ENCODE assay signal across 16 mouse cellular contexts in genomic region chr2:59226383-59226782, GRCm38 (mm10).
"Had no signal": no experiment of that assay in that cellular context is flagged by ENCODE, and none has a peak within 500 bp of the region (broad histone marks: within the 10 kb centered on the region; RNA-seq: fewer than 3 reads in every experiment).

No protein-coding gene starts in this region.

- H3K9ac ChIP-seq: liver, embryonic 13.5 days; liver, postnatal 0 days; lung, embryonic 15.5 days; midbrain, embryonic 15.5 days; neural tube, embryonic 13.5 days; stomach, embryonic 15.5 days had no signal

- H3K36me3 ChIP-seq: limb, embryonic 10.5 days; liver, embryonic 13.5 days; lung, embryonic 15.5 days; midbrain, embryonic 15.5 days; neural tube, embryonic 13.5 days; stomach, embryonic 15.5 days had no signal

- H3K9me3 ChIP-seq: limb, embryonic 10.5 days; liver, embryonic 13.5 days; lung, embryonic 15.5 days; megakaryocyte, embryonic 14.5 days; midbrain, embryonic 15.5 days; neural tube, embryonic 13.5 days; stomach, embryonic 15.5 days had no signal

- H3K27ac ChIP-seq: limb, embryonic 10.5 days; liver, embryonic 13.5 days; lung, embryonic 15.5 days; macrophage; midbrain, embryonic 15.5 days; neural tube, embryonic 13.5 days; stomach, embryonic 15.5 days had no signal

- ATAC-seq: liver, postnatal 0 days; midbrain, embryonic 15.5 days had no signal

- H3K4me2 ChIP-seq: liver, embryonic 13.5 days; lung, embryonic 15.5 days; midbrain, embryonic 11.5 days; midbrain, embryonic 15.5 days; neural tube, embryonic 13.5 days; stomach, embryonic 15.5 days had no signal

- H3K4me1 ChIP-seq: lung, embryonic 15.5 days; midbrain, embryonic 15.5 days; stomach, embryonic 15.5 days had no signal

- H3K4me3 ChIP-seq: limb, embryonic 10.5 days; liver, embryonic 13.5 days; lung, embryonic 15.5 days; megakaryocyte, embryonic 14.5 days; midbrain, embryonic 15.5 days; neural tube, embryonic 13.5 days; stomach, embryonic 15.5 days had no signal

- DNase-seq: kidney, postnatal 10 days; kidney, postnatal 4 days; liver, embryonic 13.5 days; liver, postnatal 0 days; lung, postnatal 14 days; retina, postnatal 1 day; thymus, adult 2 months; thymus, postnatal 25 days had no signal

- H3K27me3 ChIP-seq: liver, embryonic 13.5 days; lung, embryonic 15.5 days; megakaryocyte, embryonic 14.5 days; midbrain, embryonic 15.5 days; neural tube, embryonic 13.5 days; stomach, embryonic 15.5 days had no signal
